Mouse (Mus musculus): ENCODE measurements around the gene Wdr76. TPM values are rescaled to one million over a fixed set of nuclear protein-coding genes. Genes with fewer than 3 reads are reported as not detected.

Gene Wdr76
- total RNA-seq, 2 experiments from 2014 or later, result 4.7 to 4.9 TPM

DNA sequence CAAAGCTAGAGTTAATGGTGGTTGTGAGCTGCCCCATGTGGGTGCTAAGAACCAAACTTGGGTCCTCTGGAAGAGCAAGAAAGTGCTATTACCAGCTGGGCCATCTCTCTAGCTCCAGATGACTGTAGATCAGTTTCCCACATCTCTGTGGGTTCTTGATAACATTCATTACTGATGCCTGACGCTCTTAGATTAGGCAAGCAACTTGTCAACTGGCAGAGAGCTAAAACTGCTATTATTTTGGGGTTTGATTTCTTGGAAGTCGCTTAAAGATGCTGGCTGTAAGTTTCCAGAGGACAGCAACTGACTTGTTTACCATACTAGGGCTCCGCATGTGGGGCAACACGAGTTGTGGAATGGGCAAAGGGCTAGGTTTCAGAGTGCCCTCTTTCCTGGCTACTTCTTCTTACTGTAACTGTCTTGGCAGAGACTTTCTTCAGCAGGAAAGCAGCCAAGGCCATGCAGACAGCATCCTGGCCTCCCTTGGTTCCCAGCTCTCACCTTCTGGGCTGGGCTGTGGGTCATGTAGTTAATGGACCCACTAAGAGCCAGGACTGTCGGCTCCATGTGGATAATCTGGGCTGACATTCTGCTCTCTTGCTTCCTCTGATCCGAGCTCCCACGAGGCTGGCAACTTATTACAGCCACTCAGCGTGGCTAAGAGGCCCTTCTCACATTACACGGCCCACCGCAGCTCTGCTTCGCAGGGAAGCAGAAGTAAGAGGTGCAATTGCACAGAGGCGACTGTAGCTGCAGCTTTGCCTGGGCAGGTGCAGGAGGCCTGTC, 81.2 kb downstream of the Wdr76 start:
- intact Hi-C loops (cut with DNase I), result no loop called here
- DNase-seq (ENCODE audit: low spot score in 2 of 2), result no peak

DNA sequence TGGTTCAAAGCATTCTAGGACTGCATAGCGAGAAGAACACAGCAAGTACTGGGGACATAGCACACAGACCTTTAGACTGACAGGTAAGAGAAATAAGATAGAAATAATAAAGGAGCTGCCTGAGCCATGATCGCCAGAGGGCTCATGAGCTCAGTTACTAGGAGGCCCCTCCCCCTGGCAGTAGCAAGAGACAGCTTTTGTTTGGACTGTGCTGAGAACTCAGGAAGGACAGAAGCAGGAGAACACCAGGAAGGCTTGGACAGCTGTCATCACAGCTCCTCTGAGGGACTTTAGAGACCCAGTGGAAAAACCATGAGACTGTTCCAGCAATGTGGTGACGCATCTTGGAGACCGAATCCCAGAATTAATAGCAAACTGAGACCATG, 81.8 kb downstream of the Wdr76 start:
- intact Hi-C loops (cut with DNase I), result no loop called here

DNA sequence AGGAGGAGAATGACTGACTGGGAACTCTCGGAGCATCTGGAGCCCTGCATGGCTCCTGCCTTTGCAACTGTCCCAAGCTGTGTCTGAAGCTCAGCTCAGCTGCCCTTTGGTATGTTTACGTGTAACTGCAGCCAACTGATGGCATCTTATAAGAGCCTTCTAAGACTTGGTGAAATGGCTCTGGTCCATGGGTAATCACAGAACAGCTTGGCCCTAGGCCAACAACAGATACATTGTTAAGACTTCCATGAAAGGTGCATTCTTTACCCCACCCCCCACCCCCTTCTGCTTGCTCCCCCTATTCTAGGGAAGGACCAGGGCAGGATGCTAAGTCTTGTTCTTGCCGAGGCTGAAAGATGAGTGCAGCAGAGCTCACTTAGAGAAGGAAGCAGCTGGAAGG, 87.6 kb downstream of the Wdr76 start:
- no peak for DNase-seq (ENCODE audit: low spot score in 2 of 2)

More for the DNA sequence above, 81.8 kb downstream of the Wdr76 start:
- no peak for DNase-seq (ENCODE audit: low spot score in 2 of 2)

More for the DNA sequence above, 87.6 kb downstream of the Wdr76 start:
- intact Hi-C loops (cut with DNase I), result no loop called here

Other genes with a start within 250 kb of the Wdr76 start
- gene Trp53bp1, start 235.3 kb upstream of the Wdr76 start, total RNA-seq (2021), result 100 to 1,000 TPM; 125 to 148 TPM
- 100 to 1,000 TPM; 594 to 651 TPM for gene Map1a, start 217.1 kb upstream of the Wdr76 start, total RNA-seq (2021)
- gene Ppip5k1, start 151.3 kb upstream of the Wdr76 start, total RNA-seq (2021), result 100 to 1,000 TPM; 105 to 126 TPM
- gene Ckmt1, start 149.0 kb upstream of the Wdr76 start, total RNA-seq (2021), result 100 to 1,000 TPM; 350 to 364 TPM
- gene Strc, start 119.6 kb upstream of the Wdr76 start, total RNA-seq (2021), result under 1 TPM; 0.23 to 0.30 TPM
- 100 to 1,000 TPM; 172 to 201 TPM for gene Pdia3, start 92.9 kb upstream of the Wdr76 start, total RNA-seq (2021)
- 1 to 10 TPM; 3.4 to 5.3 TPM for gene Catsper2, start 92.9 kb upstream of the Wdr76 start, total RNA-seq (2021)
- gene Ell3, start 62.4 kb upstream of the Wdr76 start, total RNA-seq (2021), result under 1 TPM in 1 of 2 experiments, not detected in 1; 0.20 TPM
- 100 to 1,000 TPM; 171 to 191 TPM for gene Serf2, start 57.5 kb upstream of the Wdr76 start, total RNA-seq (2021)
- gene Hypk, start 53.4 kb upstream of the Wdr76 start, total RNA-seq (2021), result 10 to 100 TPM; 20.3 to 22.6 TPM
- gene Serinc4, start 49.9 kb upstream of the Wdr76 start, total RNA-seq (2021), result under 1 TPM; 0.27 to 0.39 TPM
- 10 to 100 TPM; 40.1 to 42.3 TPM for gene Mfap1b, start 32.7 kb upstream of the Wdr76 start, total RNA-seq (2021)
- 10 to 100 TPM; 33.0 to 34.3 TPM for gene Mfap1a, start 58 bp upstream of the Wdr76 start, total RNA-seq (2021)

Measured in left cerebral cortex, postnatal 36 days (tissue).